Mouse (Mus musculus): ENCODE results near the gene Gbx2. TPM values are rescaled to one million over a fixed set of nuclear protein-coding genes. Genes with fewer than 3 reads are reported as not detected.

The Gbx2 gene
- total RNA-seq, 2 experiments from 2014 or later = not detected

Other genes with a start within 250 kb of the Gbx2 start
- gene Asb18, start 83.5 kb upstream of the Gbx2 start, total RNA-seq (2021) = 1 to 10 TPM; 7.0 TPM
- under 1 TPM in 1 of 2 experiments, not detected in 1; 0.16 TPM for gene Iqca, start 222.2 kb upstream of the Gbx2 start, total RNA-seq (2021)

Data from gastrocnemius, postnatal 14 days (tissue).